In the genomic region with DNA sequence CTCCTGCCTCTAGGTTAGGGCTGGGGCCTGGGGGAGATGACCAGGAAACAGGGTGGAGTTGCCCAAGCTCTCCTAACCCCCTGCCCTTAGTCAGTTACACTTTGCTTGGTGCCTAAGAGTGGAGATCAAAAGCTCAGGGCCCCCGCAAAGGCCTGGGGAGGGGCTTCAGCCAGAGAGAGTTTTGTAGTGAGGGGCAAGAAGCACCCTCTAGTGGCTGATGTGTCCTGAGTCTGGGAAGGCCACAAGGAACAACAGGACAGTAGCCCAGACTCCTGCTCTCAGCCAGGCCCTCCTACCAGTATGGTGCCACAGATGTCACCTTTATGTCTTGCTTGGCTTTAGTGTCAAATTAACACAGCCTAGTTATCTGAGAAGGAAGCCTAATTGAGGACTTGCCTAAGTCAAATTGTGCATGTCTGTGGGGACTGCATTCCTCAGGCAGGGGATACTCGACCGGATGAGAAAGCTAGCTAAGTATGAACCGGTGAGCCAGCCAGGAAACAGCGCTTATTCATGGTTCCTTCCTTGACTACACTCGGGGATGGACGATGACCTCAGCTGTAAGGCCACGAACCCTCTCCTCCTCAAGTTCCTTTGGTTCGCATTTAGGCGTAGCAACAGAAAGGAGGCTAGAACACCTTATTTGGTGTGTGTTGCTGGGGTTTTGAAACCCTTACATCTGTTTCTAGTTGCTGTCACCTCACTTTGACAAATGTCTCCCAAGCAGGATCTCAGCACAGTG, we compare ENCODE assay signal across 15 mouse cellular contexts. TPM values are rescaled to one million over a fixed set of nuclear protein-coding genes. Genes with fewer than 3 reads are reported as not detected.
A peak's percentile ranks its signal among the peaks of the same experiment; 100 is the strongest.
DNase-seq lines count a peak whose midpoint lies in the region; ATAC-seq and TF ChIP-seq lines count a peak whose summit lies in the region.
"Had no signal": no experiment of that assay in that cellular context is flagged by ENCODE, and none has a peak within 500 bp of the region (broad histone marks: within the 10 kb centered on the region; RNA-seq: fewer than 3 reads in every experiment).

No protein-coding gene starts in this region.

- H3K4me2 ChIP-seq in heart, embryonic 16.5 days (ENCODE audit: low read depth, low read length): no peak overlapping the region
- H3K4me2 ChIP-seq in lung, postnatal 0 days (replicated peaks; ENCODE audit: low read depth, low read length): no peak overlapping the region
- no peak overlapping the region for H3K4me2 ChIP-seq in forebrain, embryonic 13.5 days
- H3K4me2 ChIP-seq: forebrain, embryonic 15.5 days; heart, embryonic 11.5 days; liver, embryonic 15.5 days had no signal

- no peak for DNase-seq in heart, adult 8-10 months (ENCODE audit: low spot score)
- peak; percentile 4 for DNase-seq in lung, postnatal 0 days (ENCODE audit: low spot score)
- no peak for DNase-seq in lung, postnatal 14 days
- peak; percentile 53 for DNase-seq in kidney, postnatal 14 days
- DNase-seq in frontal cortex, postnatal 36 days (ENCODE audit: low spot score in 2 of 2): no peak
- DNase-seq: adrenal gland, postnatal 10 days; cerebellum, postnatal 36 days; layer of hippocampus, adult 9-11 months; right cerebral cortex, postnatal 25 days had no signal

- no peak overlapping the region for H3K4me3 ChIP-seq in heart, embryonic 16.5 days (ENCODE audit: low read length)
- no peak overlapping the region for H3K4me3 ChIP-seq in lung, postnatal 0 days (ENCODE audit: low read depth, low read length)
- H3K4me3 ChIP-seq in bone marrow macrophage, adult 2 months (ENCODE audit: insufficient read depth, low read length): no peak overlapping the region
- H3K4me3 ChIP-seq in forebrain, embryonic 13.5 days: no peak overlapping the region
- H3K4me3 ChIP-seq: forebrain, embryonic 15.5 days; liver, embryonic 15.5 days had no signal

- H3K4me1 ChIP-seq in heart, embryonic 16.5 days (ENCODE audit: control insufficient read depth, insufficient read depth, low read length): peaks cover 24% of the 10 kb centered on the region
- H3K4me1 ChIP-seq in lung, postnatal 0 days (ENCODE audit: insufficient read depth, low read depth, low read length): peaks cover 10% of the 10 kb centered on the region; the same call in 1 of the 2 replicates
- H3K4me1 ChIP-seq in bone marrow macrophage, adult 2 months (ENCODE audit: control insufficient read depth, insufficient read depth, low read length): peaks cover 14% of the 10 kb centered on the region
- H3K4me1 ChIP-seq in forebrain, embryonic 13.5 days: peaks cover 55% of the 10 kb centered on the region

- H3K36me3 ChIP-seq in heart, embryonic 16.5 days (ENCODE audit: control insufficient read depth, insufficient read depth): no peaks in the 10 kb centered on the region
- no peaks in the 10 kb centered on the region for H3K36me3 ChIP-seq in lung, postnatal 0 days (ENCODE audit: insufficient read depth, low read length)
- H3K36me3 ChIP-seq in forebrain, embryonic 13.5 days (ENCODE audit: poor library complexity, severe bottlenecking): peaks cover under 1% of the 10 kb centered on the region; the same call in 1 of the 2 replicates
- H3K36me3 ChIP-seq: forebrain, embryonic 15.5 days; liver, embryonic 15.5 days had no signal

- H3K27me3 ChIP-seq in heart, embryonic 16.5 days (ENCODE audit: control insufficient read depth, insufficient read depth, low read length): peaks cover 37% of the 10 kb centered on the region
- peaks cover 39% of the 10 kb centered on the region for H3K27me3 ChIP-seq in lung, postnatal 0 days (replicated peaks; ENCODE audit: insufficient read depth, low read length)
- peaks cover 66% of the 10 kb centered on the region for H3K27me3 ChIP-seq in forebrain, embryonic 13.5 days

- H3K9ac ChIP-seq in heart, embryonic 16.5 days (ENCODE audit: low read length): no peak overlapping the region
- H3K9ac ChIP-seq in lung, postnatal 0 days (replicated peaks; ENCODE audit: low read depth): no peak overlapping the region
- H3K9ac ChIP-seq in forebrain, embryonic 13.5 days: no peak overlapping the region
- H3K9ac ChIP-seq: forebrain, embryonic 15.5 days; liver, embryonic 15.5 days had no signal

- TF ChIP-seq POLR2A in bone marrow macrophage, adult 2 months (IDR thresholded peaks at IDR 0.05; ENCODE audit: borderline replicate concordance, low read depth, low read length): no peak

- peak; percentile 32 for TF ChIP-seq CTCF in lung, postnatal 0 days (IDR thresholded peaks at IDR 0.05)
- peak; percentile 37; the same call in 1 of the 2 replicates for TF ChIP-seq CTCF in bone marrow macrophage, adult 2 months (IDR thresholded peaks at IDR 0.05; ENCODE audit: low read depth, low read length)

- WGBS in heart, embryonic 16.5 days: 45% methylated on average over 10 of the region's 10 CpGs
- WGBS in lung, postnatal 0 days: 29% methylated on average over 10 of the region's 10 CpGs
- 61% methylated on average over 10 of the region's 10 CpGs for WGBS in forebrain, embryonic 13.5 days

- TF ChIP-seq EP300 in lung, postnatal 0 days (IDR thresholded peaks at IDR 0.05): no peak

- ATAC-seq in heart, embryonic 16.5 days (replicated peaks; ENCODE audit: extremely low read depth, insufficient read depth, low FRiP score): no peak
- ATAC-seq in lung, postnatal 0 days: no peak
- ATAC-seq in forebrain, embryonic 13.5 days: no peak
- ATAC-seq: forebrain, embryonic 15.5 days had no signal

- H3K27ac ChIP-seq in heart, embryonic 16.5 days (ENCODE audit: low read length): peak overlapping the region; percentile 51
- H3K27ac ChIP-seq in lung, postnatal 0 days (ENCODE audit: low read length): no peak overlapping the region
- no peak overlapping the region for H3K27ac ChIP-seq in bone marrow macrophage, adult 2 months (ENCODE audit: insufficient read depth, low read depth, low read length)
- no peak overlapping the region for H3K27ac ChIP-seq in forebrain, embryonic 13.5 days
- H3K27ac ChIP-seq: forebrain, embryonic 15.5 days had no signal

- no peaks in the 10 kb centered on the region for H3K9me3 ChIP-seq in heart, embryonic 16.5 days (replicated peaks; ENCODE audit: control insufficient read depth, low read length)
- no peaks in the 10 kb centered on the region for H3K9me3 ChIP-seq in lung, postnatal 0 days (ENCODE audit: low read length)
- H3K9me3 ChIP-seq in forebrain, embryonic 13.5 days (replicated peaks): no peaks in the 10 kb centered on the region
- H3K9me3 ChIP-seq: forebrain, embryonic 15.5 days; liver, embryonic 15.5 days had no signal

RNA-seq across cellular contexts. Expression of a gene that starts 2.7 kb away (rescaled TPM):
- 19.3 and 23.3 TPM in 2 replicates for polyA plus RNA-seq in heart, embryonic 16.5 days (2015; fragmentation: Nextera tagmentation; extraction: Ambion mirVana)
- 10 to 100 TPM; 25.2 to 36.4 (median 30.6) TPM for total RNA-seq in heart, adult 8-10 months (2022)
- 16.9 and 18.9 TPM in 2 replicates for polyA plus RNA-seq in lung, postnatal 0 days (2015; fragmentation: Nextera tagmentation; extraction: Ambion mirVana)
- polyA plus RNA-seq in bone marrow macrophage, adult 2 months (2012; ENCODE audit: insufficient read depth, insufficient read length, missing spikeins): 14.0 and 19.7 TPM in 2 replicates
- 13.4 and 16.8 TPM in 2 replicates for polyA plus RNA-seq in forebrain, embryonic 13.5 days (2015; fragmentation: Nextera tagmentation; extraction: Ambion mirVana)

RNA-seq across cellular contexts. Expression of a gene that starts 2.9 kb away (rescaled TPM):
- not detected in 2 replicates for polyA plus RNA-seq in heart, embryonic 16.5 days (2015; fragmentation: Nextera tagmentation; extraction: Ambion mirVana)
- not detected for total RNA-seq in heart, adult 8-10 months (2022)
- not detected in 2 replicates for polyA plus RNA-seq in lung, postnatal 0 days (2015; fragmentation: Nextera tagmentation; extraction: Ambion mirVana)
- polyA plus RNA-seq in bone marrow macrophage, adult 2 months (2012; ENCODE audit: insufficient read depth, insufficient read length, missing spikeins): not detected in 2 replicates
- polyA plus RNA-seq in forebrain, embryonic 13.5 days (2015; fragmentation: Nextera tagmentation; extraction: Ambion mirVana): not detected in 2 replicates
- total RNA-seq: adrenal gland, postnatal 10 days had no signal
- polyA plus RNA-seq: heart, embryonic 11.5 days; liver, embryonic 15.5 days had no signal

RNA-seq across cellular contexts. Expression of a gene that starts 20.3 kb away (rescaled TPM):
- polyA plus RNA-seq in heart, embryonic 16.5 days (2015; fragmentation: Nextera tagmentation; extraction: Ambion mirVana): 8.4 and 10.4 TPM in 2 replicates
- total RNA-seq in heart, adult 8-10 months (2022): 10 to 100 TPM in 2 of 4 experiments, 1 to 10 TPM in 2; 5.6 to 11.9 (median 9.8) TPM
- 11.1 and 12.3 TPM in 2 replicates for polyA plus RNA-seq in lung, postnatal 0 days (2015; fragmentation: Nextera tagmentation; extraction: Ambion mirVana)
- polyA plus RNA-seq in bone marrow macrophage, adult 2 months (2012; ENCODE audit: insufficient read depth, insufficient read length, missing spikeins): 0.47 TPM in 1 of 2 replicates, not detected in the other
- 2.2 and 3.2 TPM in 2 replicates for polyA plus RNA-seq in forebrain, embryonic 13.5 days (2015; fragmentation: Nextera tagmentation; extraction: Ambion mirVana)

RNA-seq across cellular contexts. Expression of a gene that starts 24.4 kb away (rescaled TPM):
- polyA plus RNA-seq in heart, embryonic 16.5 days (2015; fragmentation: Nextera tagmentation; extraction: Ambion mirVana): 118 and 122 TPM in 2 replicates
- total RNA-seq in heart, adult 8-10 months (2022): 10 to 100 TPM; 29.1 to 63.4 (median 46.1) TPM
- 0.53 and 0.70 TPM in 2 replicates for polyA plus RNA-seq in lung, postnatal 0 days (2015; fragmentation: Nextera tagmentation; extraction: Ambion mirVana)
- not detected in 2 replicates for polyA plus RNA-seq in bone marrow macrophage, adult 2 months (2012; ENCODE audit: insufficient read depth, insufficient read length, missing spikeins)
- 1.7 and 2.0 TPM in 2 replicates for polyA plus RNA-seq in forebrain, embryonic 13.5 days (2015; fragmentation: Nextera tagmentation; extraction: Ambion mirVana)

RNA-seq across cellular contexts. Expression of a gene that starts 31.2 kb away (rescaled TPM):
- polyA plus RNA-seq in heart, embryonic 16.5 days (2015; fragmentation: Nextera tagmentation; extraction: Ambion mirVana): 186 and 190 TPM in 2 replicates
- total RNA-seq in heart, adult 8-10 months (2022): 100 to 1,000 TPM; 266 to 327 (median 276) TPM
- polyA plus RNA-seq in lung, postnatal 0 days (2015; fragmentation: Nextera tagmentation; extraction: Ambion mirVana): 265 and 266 TPM in 2 replicates
- polyA plus RNA-seq in bone marrow macrophage, adult 2 months (2012; ENCODE audit: insufficient read depth, insufficient read length, missing spikeins): 958 and 1,114 TPM in 2 replicates
- polyA plus RNA-seq in forebrain, embryonic 13.5 days (2015; fragmentation: Nextera tagmentation; extraction: Ambion mirVana): 265 and 331 TPM in 2 replicates

Comparison
In these comparisons a context has a peak if more than half of its experiments do, and no peak if none do; other contexts are left out.
1. DNase-seq: peak in lung, postnatal 0 days (single experiment) and kidney, postnatal 14 days (single experiment); none in heart, adult 8-10 months (single experiment), lung, postnatal 14 days (single experiment) and frontal cortex, postnatal 36 days (0 of 2).